Mouse (Mus musculus) cerebellum, adult 9-10 months (tissue): ENCODE measurements around the gene Omp.

Experiments
- DNase-seq: peaks from one replicate; pipeline ENCODE4 v3.0.0; 2022

Omp gene

GRCm38 (mm10) chr7:98095852-98096251, 49.5 kb downstream of the Omp start:
- DNase-seq: no peak
